Mouse (Mus musculus) cortical plate, adult 2 months (tissue): Measurements from ENCODE around the gene Wdr43.

Experiments used
- CTCF ChIP-seq: fragments of 200-500 bp; IDR thresholded peaks from 2 replicates; pipeline ENCODE4 v1.5.1; 2011; ENCODE audit warnings: mild to moderate bottlenecking, control low read depth, low read length; ENCODE audit not compliant: insufficient read depth; ENCODE audit errors: extremely low read depth
- POLR2A ChIP-seq: fragments of 200-500 bp; IDR thresholded peaks from 2 replicates; pipeline ENCODE4 v1.6.1; 2011; ENCODE audit warnings: mild to moderate bottlenecking, low read length, control low read depth; ENCODE audit not compliant: insufficient read depth; ENCODE audit errors: extremely low read depth

DNA sequence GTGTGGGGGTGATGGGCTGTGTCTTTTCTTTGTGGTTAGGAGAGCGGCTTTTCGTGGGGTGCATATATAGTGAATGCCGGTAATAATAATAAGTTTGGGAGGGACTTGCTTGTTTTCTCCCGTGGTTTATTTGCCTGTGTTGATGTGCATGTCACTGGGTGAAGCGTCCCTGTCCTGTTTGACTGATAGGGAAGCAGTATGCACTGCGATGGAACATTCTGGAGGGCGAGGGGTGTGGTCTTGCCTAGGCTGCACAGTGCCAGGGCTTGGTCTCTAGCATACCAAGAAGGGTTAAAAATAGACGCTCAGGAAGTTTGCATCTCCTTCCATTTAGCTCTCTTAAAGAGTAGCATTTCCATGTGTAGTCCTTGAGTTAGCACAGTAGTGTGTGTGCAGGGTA lies 21.1 kb downstream of the Wdr43 start:
- TF ChIP-seq CTCF (no peak), POLR2A (no peak)
